Comparison of ENCODE assay signal across 8 mouse cellular contexts in genomic region chr15:13173071-13173778, GRCm38 (mm10). TPM values are rescaled to one million over a fixed set of nuclear protein-coding genes. Genes with fewer than 3 reads are reported as not detected.
DNase-seq lines count a peak whose midpoint lies in the region; ATAC-seq lines count a peak whose summit lies in the region.

Gene Cdh6, minus strand, starts transcription at chr15:13173675.

- 1% methylated on average over 42 of the region's 42 CpGs for WGBS in liver, embryonic 13.5 days (ENCODE audit: insufficient replicate concordance)

- no peaks in the 10 kb centered on the region for H3K36me3 ChIP-seq in liver, embryonic 13.5 days

- H3K4me2 ChIP-seq in liver, embryonic 13.5 days: peak within 1 kb of the TSS; percentile 57

- no peaks in the 10 kb centered on the region for H3K4me1 ChIP-seq in liver, embryonic 13.5 days (replicated peaks)

- intact Hi-C loops in heart, postnatal 10 days (cut with DNase I): loop anchor here (5.0 kb wide), 1 partner anchor 114 kb away; no protein-coding TSS in a partner anchor

- no peak for ATAC-seq in liver, embryonic 13.5 days (ENCODE audit: low read depth)

- H3K9me3 ChIP-seq in liver, embryonic 13.5 days (replicated peaks): no peaks in the 10 kb centered on the region

- DNase-seq in urinary bladder, adult 18-20 months (ENCODE audit: low spot score in 2 of 2): peak; percentile 8
- DNase-seq in urinary bladder, postnatal 36 days (ENCODE audit: low spot score in 2 of 2): no peak
- DNase-seq in embryo, embryonic 11.5 days (ENCODE audit: low read depth, low spot score): peak; percentile 52
- DNase-seq in heart, postnatal 10 days: peak; percentile 33 to 34
- DNase-seq in kidney, postnatal 4 days: peak; percentile 71 to 82
- DNase-seq in liver, embryonic 13.5 days: no peak
- peak; percentile 78 for DNase-seq in retina, embryonic 14.5 days (ENCODE audit: low spot score)
- no peak for DNase-seq in spleen, adult 18-20 months

- no peak within 1 kb of the TSS for H3K27ac ChIP-seq in liver, embryonic 13.5 days

- peak within 1 kb of the TSS; percentile 39 for H3K4me3 ChIP-seq in liver, embryonic 13.5 days (replicated peaks)

- H3K9ac ChIP-seq in liver, embryonic 13.5 days: no peak within 1 kb of the TSS

- peaks cover 53% of the 10 kb centered on the region for H3K27me3 ChIP-seq in liver, embryonic 13.5 days

RNA-seq across cellular contexts. Expression of gene Cdh6, which starts in this region (rescaled TPM):
- total RNA-seq in heart, postnatal 10 days (2021): 1 to 10 TPM; 1.4 to 1.5 TPM
- polyA plus RNA-seq in liver, embryonic 13.5 days (2015; fragmentation: Nextera tagmentation; extraction: Ambion mirVana): 0.08 and 0.10 TPM in 2 replicates

Comparison
In these comparisons a context has a peak if more than half of its experiments do, and no peak if none do; other contexts are left out.
1. DNase-seq: peak in urinary bladder, adult 18-20 months (2 of 2), embryo, embryonic 11.5 days (single experiment), heart, postnatal 10 days (2 of 2), kidney, postnatal 4 days (2 of 2) and retina, embryonic 14.5 days (single experiment); none in urinary bladder, postnatal 36 days (0 of 2), liver, embryonic 13.5 days (single experiment) and spleen, adult 18-20 months (0 of 2).